Mouse (Mus musculus) activated CD4-positive, CD25-positive, alpha-beta regulatory T cell, adult 4 months (primary cell): ENCODE results near the gene P2rx6. TPM values are rescaled to one million over a fixed set of nuclear protein-coding genes. Genes with fewer than 3 reads are reported as not detected.
"Not testable (repeated sequence)": the region's sequence is repeated elsewhere in the genome, so short reads cannot be mapped to it uniquely, and the experiment has no call there.

Source experiments
- ATAC-seq: one replicate; pipeline ENCODE4 v1.8.0; 2017
- polyA plus RNA-seq, 2 experiments: library from polyadenylated mRNA; unstranded; fragments of 100-300 nt; shearing (Covaris generic); gene quantifications; one replicate each; pipeline ENCODE4 v1.2.1; 2017

P2rx6 gene
- not detected for polyA plus RNA-seq

DNA sequence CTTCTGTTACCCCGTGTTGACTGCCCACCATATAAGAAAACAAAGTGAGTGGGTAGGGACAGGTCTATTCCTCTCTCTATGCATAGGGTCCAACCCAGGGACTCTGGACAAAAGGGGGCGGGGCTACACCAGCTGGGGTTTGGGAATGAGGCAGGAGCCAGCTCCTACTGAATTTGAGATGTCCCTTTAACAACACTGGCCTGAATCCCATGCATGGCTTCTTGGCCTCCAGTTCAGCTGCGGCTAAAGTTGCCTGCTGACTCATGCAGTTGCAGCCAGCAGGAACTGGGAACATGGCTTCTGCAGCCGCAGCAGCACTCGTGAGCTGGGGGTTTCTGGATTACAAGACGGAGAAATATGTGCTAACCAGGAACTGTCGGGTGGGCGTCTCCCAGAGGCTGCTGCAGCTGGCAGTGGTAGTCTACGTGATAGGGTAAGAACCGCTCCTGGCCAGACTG, at the start of gene P2rx6:
Gene P2rx6, plus strand, starts transcription at position 135 of the 458 bp plus-strand sequence.
- no peak for ATAC-seq

DNA sequence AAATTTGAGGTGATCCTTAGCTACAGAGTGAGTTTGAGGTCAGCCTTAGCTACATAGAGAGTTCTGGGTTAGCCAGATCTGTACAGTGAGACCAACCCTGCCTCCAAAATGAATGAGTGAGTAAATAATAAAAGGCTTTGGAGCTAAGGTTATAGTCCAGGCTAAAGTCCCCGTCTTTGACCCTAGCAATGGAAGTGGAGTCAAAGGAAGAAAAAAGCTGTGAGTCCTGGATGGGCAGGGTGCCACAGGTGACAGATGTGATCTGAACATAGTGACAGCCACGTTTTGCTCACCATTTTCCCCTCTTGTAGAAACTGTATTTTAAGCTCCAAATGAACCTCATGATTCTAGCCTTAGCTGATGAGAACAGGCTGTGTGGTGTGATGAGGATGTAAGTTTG, 42.8 kb upstream of the P2rx6 start:
- no peak for ATAC-seq

DNA sequence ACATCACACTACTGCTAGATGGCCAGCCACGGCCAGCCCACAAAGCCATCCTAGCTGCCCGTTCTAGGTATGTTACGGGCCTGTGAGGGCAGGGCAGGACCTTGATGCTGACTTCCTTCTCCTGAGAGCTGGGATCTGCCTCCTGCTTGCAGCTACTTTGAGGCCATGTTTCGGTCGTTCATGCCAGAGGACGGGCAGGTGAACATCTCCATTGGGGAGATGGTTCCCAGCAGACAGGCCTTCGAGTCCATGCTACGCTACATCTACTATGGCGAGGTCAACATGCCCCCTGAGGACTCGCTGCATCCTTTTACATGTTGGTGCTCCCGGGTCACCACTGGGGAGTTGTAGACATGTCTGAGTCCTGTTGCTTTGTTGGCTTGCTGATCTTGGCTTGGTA, 37.5 kb upstream of the P2rx6 start:
- no peak for ATAC-seq

GRCm38 (mm10) chr16:17525524-17525923, 36.2 kb upstream of the P2rx6 start:
- ATAC-seq, result no peak

GRCm38 (mm10) chr16:17526223-17526622, 35.5 kb upstream of the P2rx6 start:
- ATAC-seq, result no peak

GRCm38 (mm10) chr16:17527606-17528005, 34.1 kb upstream of the P2rx6 start:
- ATAC-seq, result no peak

DNA sequence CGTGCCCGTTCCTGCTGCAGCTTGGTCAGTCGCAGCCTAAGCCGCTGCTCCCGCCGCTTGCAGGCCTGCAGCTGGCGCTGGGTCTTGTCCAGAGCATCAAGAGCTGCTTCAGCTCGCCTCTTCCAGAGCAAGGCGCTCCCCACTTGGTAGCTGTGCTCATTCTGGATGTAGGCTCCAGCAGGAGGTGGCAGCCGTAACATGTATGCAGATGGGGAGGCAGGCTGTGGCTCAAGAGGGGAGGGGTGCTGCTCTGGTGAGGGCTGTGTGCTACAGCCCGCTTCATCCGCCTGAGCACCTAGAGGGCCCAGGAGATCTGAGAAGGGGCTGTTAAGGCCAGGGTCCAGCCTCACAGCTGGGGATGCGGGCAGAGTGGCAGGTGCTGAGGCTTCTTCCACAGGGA, 33.4 kb upstream of the P2rx6 start:
- ATAC-seq, result no peak

DNA sequence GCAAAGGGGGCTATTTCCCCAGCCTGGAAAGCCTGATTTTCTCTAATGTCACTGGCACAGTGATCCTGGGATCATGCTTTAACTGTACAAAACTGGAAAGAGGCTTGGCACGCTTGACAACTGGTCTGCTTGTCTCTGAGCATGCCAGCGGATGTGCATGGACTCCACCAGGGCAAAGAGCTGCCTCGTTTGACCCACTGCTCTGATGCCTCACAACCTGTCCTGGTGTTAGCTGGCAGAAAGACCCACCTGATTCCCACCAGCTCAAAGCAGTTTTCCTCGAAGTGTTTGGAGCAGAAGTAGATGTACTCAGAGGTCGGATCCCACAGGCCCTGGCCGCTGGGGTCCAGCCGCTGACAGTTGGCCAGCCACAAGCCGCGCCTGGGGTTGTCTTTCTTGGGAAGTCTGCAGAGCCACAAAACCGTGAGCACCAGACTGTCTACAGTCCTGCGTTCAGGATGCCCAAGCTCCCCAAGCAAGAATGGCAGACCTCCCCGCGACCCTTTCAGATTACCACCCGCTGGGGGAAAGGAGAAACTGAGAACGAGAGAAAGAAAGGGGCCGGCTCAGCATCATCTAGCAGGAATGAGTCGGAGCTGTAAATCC, 31.6 kb upstream of the P2rx6 start:
- no peak for ATAC-seq

DNA sequence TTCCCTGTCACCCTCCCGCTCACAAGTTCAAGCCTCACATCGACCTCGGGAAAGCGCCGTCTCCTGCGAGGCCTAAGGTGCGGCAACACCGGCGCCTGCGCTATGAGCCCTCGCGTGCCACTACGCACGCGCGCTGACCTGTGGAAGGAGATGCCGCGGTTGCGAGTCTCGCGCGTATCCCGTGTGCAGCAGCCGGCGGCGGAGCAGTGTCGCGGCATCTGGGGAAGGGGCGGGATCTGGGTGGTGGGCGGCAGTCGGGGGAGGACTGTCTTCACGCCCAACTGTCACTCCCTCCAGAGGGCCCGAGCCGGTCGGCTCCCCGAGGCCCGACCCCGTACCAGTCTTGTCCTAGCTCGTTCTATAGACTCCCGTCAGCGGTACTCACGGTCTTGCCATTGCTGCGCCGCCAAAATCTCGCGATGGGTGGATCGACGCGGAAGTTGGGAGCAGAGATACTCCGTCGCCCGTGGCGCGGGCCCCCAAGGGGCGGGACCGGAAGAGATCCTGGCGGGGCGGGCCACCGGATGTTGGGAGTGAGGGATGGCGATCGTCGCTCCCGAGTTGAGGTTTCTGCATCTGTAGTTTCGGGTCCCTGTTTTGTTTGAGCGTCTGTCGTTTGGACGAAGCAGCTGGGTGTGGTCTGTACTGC, 30.9 kb upstream of the P2rx6 start, which contains the start of gene Thap7:
Gene Thap7, minus strand, starts transcription at position 497 of the 649 bp plus-strand sequence.
- ATAC-seq, result peak; percentile 90

- no peak for ATAC-seq
Measured at GRCm38 (mm10) chr16:17532271-17532670, 29.4 kb upstream of the P2rx6 start.

GRCm38 (mm10) chr16:17532676-17533329, 28.9 kb upstream of the P2rx6 start:
- no peak for ATAC-seq

GRCm38 (mm10) chr16:17536584-17536983, 25.1 kb upstream of the P2rx6 start:
- no peak for ATAC-seq

- ATAC-seq, result no peak
Measured at GRCm38 (mm10) chr16:17542632-17543031, 19.1 kb upstream of the P2rx6 start.

GRCm38 (mm10) chr16:17552837-17553236, 8.8 kb upstream of the P2rx6 start:
- no peak for ATAC-seq

- peak; percentile 99 for ATAC-seq
Measured at GRCm38 (mm10) chr16:17553910-17554685, 7.6 kb upstream of the P2rx6 start.

- not testable (repeated sequence) for ATAC-seq
Measured at GRCm38 (mm10) chr16:17554702-17555101, 7.0 kb upstream of the P2rx6 start.

- ATAC-seq, result no peak
Measured at GRCm38 (mm10) chr16:17556180-17556579, 5.5 kb upstream of the P2rx6 start.

DNA sequence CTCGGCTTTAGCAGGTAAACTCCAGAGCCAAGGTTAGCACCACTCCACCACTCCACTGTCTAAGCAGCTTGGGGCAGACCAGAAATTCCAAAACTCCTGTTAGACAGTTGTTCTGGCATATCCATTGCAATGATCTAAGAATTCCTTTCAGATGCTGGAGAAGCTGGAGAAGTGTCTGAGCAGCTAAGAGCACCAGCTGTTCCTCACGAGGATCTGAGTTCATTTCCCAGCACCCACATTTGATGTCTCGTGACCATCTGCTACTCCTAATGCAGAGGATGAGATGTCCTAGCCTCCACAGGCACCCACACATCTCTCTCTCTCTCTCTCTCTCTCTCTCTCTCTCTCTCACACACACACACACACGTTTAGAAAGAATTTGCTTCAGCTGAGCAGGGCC, 4.8 kb upstream of the P2rx6 start:
- no peak for ATAC-seq

DNA sequence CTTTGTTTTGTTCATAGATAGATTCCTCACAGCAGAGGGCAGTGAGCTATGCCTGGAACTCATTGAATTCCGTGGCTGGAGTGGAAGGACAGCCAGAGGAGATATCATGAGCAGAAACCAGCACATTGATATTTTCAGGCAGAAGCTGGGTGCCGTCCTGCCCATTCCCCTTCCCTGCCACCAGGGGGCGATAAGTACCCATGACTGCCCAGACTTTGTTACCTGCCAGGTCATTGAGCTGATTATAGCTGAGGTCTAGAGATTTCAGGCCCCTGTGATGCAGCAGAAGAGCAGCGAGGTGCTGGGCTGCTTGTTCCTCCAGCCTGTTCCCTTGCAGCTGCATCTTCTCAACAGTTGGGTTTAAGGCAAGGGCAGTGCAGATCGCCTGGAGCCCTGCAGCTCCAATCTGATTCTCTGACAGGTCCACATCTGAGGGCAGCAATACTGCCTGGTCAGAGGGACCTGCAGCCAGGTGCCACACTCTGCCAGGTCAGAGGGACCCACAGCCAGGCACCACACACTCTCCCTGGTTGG, 3.7 kb upstream of the P2rx6 start:
- peak; percentile 25 for ATAC-seq

- no peak for ATAC-seq
Measured at GRCm38 (mm10) chr16:17558811-17559210, 2.9 kb upstream of the P2rx6 start.

GRCm38 (mm10) chr16:17559396-17560027, 2.2 kb upstream of the P2rx6 start:
- ATAC-seq, result no peak

GRCm38 (mm10) chr16:17561128-17561750, 446 bp upstream of the P2rx6 start, which contains the start of gene Lrrc74b:
Gene Lrrc74b (minus strand): TSS chr16:17561247.
- ATAC-seq, result no peak
